Mouse (Mus musculus): ENCODE results near the gene Tmem208.

Gene Tmem208

GRCm38 (mm10) chr8:105353583-105354135, 27.5 kb downstream of the Tmem208 start:
- no peak for DNase-seq (ENCODE audit: low read depth, low spot score)

GRCm38 (mm10) chr8:105354549-105354948, 28.4 kb downstream of the Tmem208 start:
- no peak for DNase-seq (ENCODE audit: low read depth, low spot score)

- DNase-seq (ENCODE audit: low read depth, low spot score), result no peak
Measured at GRCm38 (mm10) chr8:105355179-105356024, 29.2 kb downstream of the Tmem208 start.

- DNase-seq (ENCODE audit: low read depth, low spot score), result no peak
Measured at GRCm38 (mm10) chr8:105356681-105357080, 30.5 kb downstream of the Tmem208 start.

GRCm38 (mm10) chr8:105359208-105359607, 33.1 kb downstream of the Tmem208 start:
- no peak for DNase-seq (ENCODE audit: low read depth, low spot score)

GRCm38 (mm10) chr8:105359646-105360045, 33.5 kb downstream of the Tmem208 start:
- no peak for DNase-seq (ENCODE audit: low read depth, low spot score)

GRCm38 (mm10) chr8:105361751-105362702, 35.9 kb downstream of the Tmem208 start:
- DNase-seq (ENCODE audit: low read depth, low spot score), result no peak

GRCm38 (mm10) chr8:105367107-105367506, 41.0 kb downstream of the Tmem208 start:
- DNase-seq (ENCODE audit: low read depth, low spot score), result no peak

GRCm38 (mm10) chr8:105372473-105372872, 46.3 kb downstream of the Tmem208 start:
- no peak for DNase-seq (ENCODE audit: low read depth, low spot score)

- DNase-seq (ENCODE audit: low read depth, low spot score), result no peak
Measured at GRCm38 (mm10) chr8:105373032-105373431, 46.9 kb downstream of the Tmem208 start, which contains the start of gene Plekhg4. Gene Plekhg4, plus strand, starts transcription at chr8:105373274.

GRCm38 (mm10) chr8:105374513-105374966, 48.4 kb downstream of the Tmem208 start:
- no peak for DNase-seq (ENCODE audit: low read depth, low spot score)

GRCm38 (mm10) chr8:105378673-105379072, 52.5 kb downstream of the Tmem208 start:
- DNase-seq (ENCODE audit: low read depth, low spot score), result no peak

GRCm38 (mm10) chr8:105380308-105380707, 54.2 kb downstream of the Tmem208 start:
- no peak for DNase-seq (ENCODE audit: low read depth, low spot score)

- DNase-seq (ENCODE audit: low read depth, low spot score), result no peak
Measured at GRCm38 (mm10) chr8:105384070-105384469, 57.9 kb downstream of the Tmem208 start.

All from telencephalon, adult 2 months (tissue).